Mouse (Mus musculus): ENCODE data around the gene Hoxa11.

DNA sequence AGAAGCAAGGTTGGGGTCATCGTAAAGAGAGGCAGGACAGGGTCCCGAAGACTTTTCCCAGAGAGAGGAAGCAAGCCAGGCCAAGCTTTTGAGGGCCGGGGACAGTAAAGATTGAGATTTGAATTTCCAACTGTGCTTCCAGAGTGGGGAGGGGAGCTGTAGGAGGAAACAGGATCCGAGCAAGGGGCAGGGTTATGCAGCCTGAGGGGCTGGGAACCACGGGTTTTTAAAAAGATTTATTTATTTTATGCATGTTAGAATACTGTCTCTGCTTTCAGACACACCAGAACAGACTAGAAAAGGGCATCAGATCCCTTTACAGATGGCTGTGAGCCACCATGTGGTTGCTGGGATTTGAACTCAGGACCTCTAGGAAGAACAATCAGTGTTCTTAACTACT is 31.3 kb upstream of the Hoxa11 start:
- TF ChIP-seq CTCF (IDR thresholded peaks at IDR 0.05; ENCODE audit: low read depth) (no peak), EP300 (optimal IDR thresholded peaks at IDR 0.05) (no peak)
